Mouse (Mus musculus) hindbrain, postnatal 0 days (tissue): ENCODE measurements at regions not wholly inside any gene's neighbourhood (a gene's known extent, or its start where the extent isn't known, plus 50 kb on each side); places are given as distances from the start of the nearest gene placed in this dataset.

Experiments used
- ATAC-seq: fragments of 200-750 bp; cut with Nextera tagmentation; 2 replicates; pipeline ENCODE4 v1.8.0; 2017; ENCODE audit warnings: mild to moderate bottlenecking, moderate TSS enrichment, moderate library complexity
- DNase-seq: peaks from one replicate; pipeline ENCODE4 v3.0.0-alpha.2; 2015; ENCODE audit warnings: low spot score
- H3K27ac ChIP-seq: fragments of 300-500 bp; sonication (generic); 2 replicates; pipeline ENCODE4 v1.5.1; 2014; ENCODE audit warnings: mild to moderate bottlenecking
- H3K27me3 ChIP-seq: fragments of 300-500 bp; sonication (generic); 2 replicates; pipeline ENCODE4 v1.6.1; 2014; ENCODE audit warnings: low read length, mixed read lengths; ENCODE audit not compliant: insufficient read depth
- H3K36me3 ChIP-seq: fragments of 300-500 bp; sonication (generic); 2 replicates; pipeline ENCODE4 v1.6.1; 2014; ENCODE audit warnings: low read length, mixed read lengths; ENCODE audit not compliant: insufficient read depth
- H3K4me1 ChIP-seq: fragments of 300-500 bp; sonication (generic); 2 replicates; pipeline ENCODE4 v1.6.1; 2014; ENCODE audit warnings: antibody characterized with exemption, low read length, mixed read lengths; ENCODE audit not compliant: insufficient read depth
- H3K4me2 ChIP-seq: fragments of 300-500 bp; sonication (generic); 2 replicates; pipeline ENCODE4 v1.6.1; 2014; ENCODE audit warnings: low read depth, mild to moderate bottlenecking, low read length, moderate library complexity, mixed read lengths
- H3K4me3 ChIP-seq: fragments of 300-500 bp; sonication (generic); 2 replicates; pipeline ENCODE4 v1.5.1; 2014; ENCODE audit warnings: low read length
- H3K9ac ChIP-seq: fragments of 300-500 bp; sonication (generic); replicated peaks from 2 replicates; pipeline ENCODE4 v1.6.1; 2014; ENCODE audit warnings: mild to moderate bottlenecking, low read length, moderate library complexity, mixed read lengths
- H3K9me3 ChIP-seq: fragments of 300-500 bp; sonication (generic); 2 replicates; pipeline ENCODE4 v1.6.1; 2016; ENCODE audit warnings: low read length, mixed read lengths
- CTCF ChIP-seq: IDR thresholded peaks from 2 replicates; pipeline ENCODE4 v1.5.1; 2016; ENCODE audit warnings: antibody characterized with exemption, control low read depth, low read depth
- WGBS: fragments of 180-500 bp; shearing (Covaris S2); extraction: QIAGEN DNeasy Blood & Tissue Kit; methylation state at CpG from one replicate; pipeline ENCODE4 v1.1.7; 2014; 5-methylcytosine and 5-hydroxymethylcytosine counted together

GRCm38 (mm10) chr15:6233621-6234020 lies 66.0 kb upstream of the Dab2 start:
- ATAC-seq: no peak
- H3K27me3 ChIP-seq: no peaks in the 10 kb centered on the region
- H3K27ac ChIP-seq: no peak overlapping the region
- whole genome bisulfite sequencing: 83% methylated on average over 3 of the region's 3 CpGs
- DNase-seq: no peak
- no peak overlapping the region for H3K4me2 ChIP-seq
- no peaks in the 10 kb centered on the region for H3K36me3 ChIP-seq
- no peak overlapping the region for H3K9ac ChIP-seq
- H3K4me3 ChIP-seq: no peak overlapping the region
- no peaks in the 10 kb centered on the region for H3K9me3 ChIP-seq
- TF ChIP-seq CTCF: no peak
- H3K4me1 ChIP-seq: no peaks in the 10 kb centered on the region

GRCm38 (mm10) chr15:6236583-6236982 lies 63.0 kb upstream of the Dab2 start:
- WGBS: 91% methylated on average over 8 of the region's 8 CpGs
- Histone ChIP-seq H3K4me3 (no peak overlapping the region), H3K9ac (no peak overlapping the region), H3K27ac (no peak overlapping the region), H3K9me3 (no peaks in the 10 kb centered on the region), H3K36me3 (no peaks in the 10 kb centered on the region), H3K4me2 (no peak overlapping the region), H3K4me1 (no peaks in the 10 kb centered on the region), H3K27me3 (no peaks in the 10 kb centered on the region)
- no peak for TF ChIP-seq CTCF
- DNase-seq: no peak
- ATAC-seq: no peak

GRCm38 (mm10) chr15:6237726-6238125 lies 61.9 kb upstream of the Dab2 start:
- no peak overlapping the region for H3K27ac ChIP-seq
- TF ChIP-seq CTCF: no peak
- no peaks in the 10 kb centered on the region for H3K36me3 ChIP-seq
- DNase-seq (no peak), ATAC-seq (no peak)
- H3K4me1 ChIP-seq: no peaks in the 10 kb centered on the region
- H3K9ac ChIP-seq: no peak overlapping the region
- H3K4me2 ChIP-seq: no peak overlapping the region
- H3K27me3 ChIP-seq: no peaks in the 10 kb centered on the region
- H3K9me3 ChIP-seq: no peaks in the 10 kb centered on the region
- H3K4me3 ChIP-seq: no peak overlapping the region
- WGBS: 64% methylated on average over 8 of the region's 8 CpGs

GRCm38 (mm10) chr15:6238133-6238532 lies 61.5 kb upstream of the Dab2 start:
- Histone ChIP-seq H3K9ac (no peak overlapping the region), H3K4me3 (no peak overlapping the region), H3K27ac (no peak overlapping the region), H3K36me3 (no peaks in the 10 kb centered on the region), H3K4me2 (no peak overlapping the region), H3K27me3 (no peaks in the 10 kb centered on the region), H3K9me3 (no peaks in the 10 kb centered on the region), H3K4me1 (no peaks in the 10 kb centered on the region)
- DNase-seq (peak; percentile 90), ATAC-seq (peak; percentile 81)
- peak; percentile 90 for TF ChIP-seq CTCF
- 2% methylated on average over 6 of the region's 6 CpGs for WGBS

- no peak overlapping the region for H3K4me2 ChIP-seq
- TF ChIP-seq CTCF: no peak
- 96% methylated on average over 3 of the region's 3 CpGs for WGBS
- no peak for ATAC-seq
- no peak for DNase-seq
- H3K9ac ChIP-seq: no peak overlapping the region
- no peaks in the 10 kb centered on the region for H3K36me3 ChIP-seq
- H3K27me3 ChIP-seq: no peaks in the 10 kb centered on the region
- H3K4me1 ChIP-seq: no peaks in the 10 kb centered on the region
- H3K4me3 ChIP-seq: no peak overlapping the region
- H3K27ac ChIP-seq: no peak overlapping the region
- H3K9me3 ChIP-seq: no peaks in the 10 kb centered on the region
These were observed 60.8 kb upstream of the Dab2 start for GRCm38 (mm10) chr15:6238755-6239154.

GRCm38 (mm10) chr15:6242132-6242531 lies 57.5 kb upstream of the Dab2 start:
- DNase-seq (no peak), ATAC-seq (no peak)
- H3K9me3 ChIP-seq: no peaks in the 10 kb centered on the region
- 75% methylated on average over 4 of the region's 4 CpGs for WGBS
- H3K27ac ChIP-seq: no peak overlapping the region
- H3K4me1 ChIP-seq: no peaks in the 10 kb centered on the region
- H3K4me2 ChIP-seq: no peak overlapping the region
- no peak overlapping the region for H3K4me3 ChIP-seq
- H3K27me3 ChIP-seq: no peaks in the 10 kb centered on the region
- no peaks in the 10 kb centered on the region for H3K36me3 ChIP-seq
- no peak for TF ChIP-seq CTCF
- H3K9ac ChIP-seq: no peak overlapping the region

- Histone ChIP-seq H3K9me3 (no peaks in the 10 kb centered on the region), H3K4me1 (no peaks in the 10 kb centered on the region), H3K27ac (no peak overlapping the region), H3K9ac (no peak overlapping the region), H3K4me2 (no peak overlapping the region), H3K36me3 (no peaks in the 10 kb centered on the region), H3K27me3 (no peaks in the 10 kb centered on the region), H3K4me3 (no peak overlapping the region)
- no peak for DNase-seq
- 37% methylated on average over 7 of the region's 7 CpGs for WGBS
- TF ChIP-seq CTCF: no peak
- no peak for ATAC-seq
These were observed 55.2 kb upstream of the Dab2 start for GRCm38 (mm10) chr15:6244401-6244800.
